Mouse (Mus musculus) intestine, embryonic 14.5 days (tissue): ENCODE data around the gene Foxa3. TPM values are rescaled to one million over a fixed set of nuclear protein-coding genes. Genes with fewer than 3 reads are reported as not detected.

Source experiments
- ATAC-seq: fragments of 200-750 bp; cut with Nextera tagmentation; replicated peaks from 2 replicates; pipeline ENCODE4 v1.8.0; 2017; ENCODE audit warnings: low read depth, moderate number of reproducible peaks, moderate TSS enrichment, moderate library complexity; ENCODE audit not compliant: low FRiP score, low TSS enrichment
- DNase-seq: peaks from one replicate; pipeline ENCODE4 v3.0.0-alpha.2; 2018; ENCODE audit warnings: low spot score
- H3K27ac ChIP-seq: fragments of 300-500 bp; sonication (generic); 2 replicates; pipeline ENCODE4 v1.5.1; 2014; ENCODE audit warnings: low read depth, mild to moderate bottlenecking, control low read depth
- H3K27me3 ChIP-seq: fragments of 300-500 bp; sonication (generic); replicated peaks from 2 replicates; pipeline ENCODE4 v1.6.1; 2014; ENCODE audit warnings: low read length, control low read depth; ENCODE audit not compliant: control insufficient read depth, insufficient read depth
- H3K36me3 ChIP-seq: fragments of 300-500 bp; sonication (generic); 2 replicates; pipeline ENCODE4 v1.6.1; 2014; ENCODE audit warnings: low read length, control low read depth; ENCODE audit not compliant: control insufficient read depth, insufficient read depth
- H3K4me1 ChIP-seq: fragments of 300-500 bp; sonication (generic); replicated peaks from 2 replicates; pipeline ENCODE4 v1.6.1; 2014; ENCODE audit warnings: low read length, control low read depth, mixed read lengths; ENCODE audit not compliant: control insufficient read depth, insufficient read depth
- H3K4me2 ChIP-seq: fragments of 300-500 bp; sonication (generic); 2 replicates; pipeline ENCODE4 v1.6.1; 2014; ENCODE audit warnings: low read length
- H3K4me3 ChIP-seq: fragments of 300-500 bp; sonication (generic); 2 replicates; pipeline ENCODE4 v1.5.1; 2014; ENCODE audit warnings: low read depth, low read length, control low read depth, mixed read lengths
- H3K9ac ChIP-seq: fragments of 300-500 bp; sonication (generic); 2 replicates; pipeline ENCODE4 v1.6.1; 2014; ENCODE audit warnings: mild to moderate bottlenecking, low read length
- H3K9me3 ChIP-seq: fragments of 300-500 bp; sonication (generic); 2 replicates; pipeline ENCODE4 v1.6.1; 2016; ENCODE audit warnings: low read length, control low read depth; ENCODE audit not compliant: control insufficient read depth
- WGBS: fragments of 180-500 bp; shearing (Covaris S2); extraction: QIAGEN DNeasy Blood & Tissue Kit; methylation state at CpG from one replicate; pipeline ENCODE4 v1.1.7; 2014; 5-methylcytosine and 5-hydroxymethylcytosine counted together
- polyA plus RNA-seq: library from polyadenylated mRNA; unstranded; fragments of >200 nt; fragmentation: Nextera tagmentation; extraction: Ambion mirVana; gene quantifications from 2 replicates; pipeline ENCODE4 v1.2.1, GENCODE M21; 2014

Gene Foxa3
- polyA plus RNA-seq, 1 experiment from 2014 or later = 21.6 TPM

DNA sequence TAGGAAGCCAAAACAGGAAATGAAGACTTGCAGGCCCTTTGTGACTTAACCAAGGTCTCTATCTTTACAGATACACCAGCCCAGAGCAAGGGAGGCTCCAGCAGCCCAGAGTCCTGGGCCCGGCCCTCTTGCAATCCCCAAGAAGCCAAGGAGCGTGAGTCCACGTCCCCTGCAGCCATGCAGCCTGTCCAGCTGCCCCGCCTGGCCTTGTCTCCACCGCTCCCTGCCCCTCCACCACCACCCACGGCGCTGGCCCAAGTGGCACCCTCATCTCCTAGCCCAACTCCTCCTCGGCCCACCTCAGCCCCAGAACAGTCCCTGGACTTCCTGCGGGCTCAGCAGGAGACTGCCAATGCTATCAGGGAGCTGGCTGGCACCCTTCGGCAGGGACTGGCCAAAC, 22.9 kb downstream of the Foxa3 start:
- Histone ChIP-seq H3K27me3 (no peaks in the 10 kb centered on the region), H3K4me3 (peak overlapping the region; percentile 38), H3K9ac (peak overlapping the region; percentile 45), H3K9me3 (no peaks in the 10 kb centered on the region), H3K27ac (peak overlapping the region; percentile 65; the same call in 1 of the 2 replicates), H3K4me1 (peaks cover 26% of the 10 kb centered on the region), H3K4me2 (peak overlapping the region; percentile 63), H3K36me3 (peaks cover 19% of the 10 kb centered on the region)
- WGBS = 47% methylated on average over 10 of the region's 10 CpGs
- DNase-seq (no peak), ATAC-seq (no peak)

DNA sequence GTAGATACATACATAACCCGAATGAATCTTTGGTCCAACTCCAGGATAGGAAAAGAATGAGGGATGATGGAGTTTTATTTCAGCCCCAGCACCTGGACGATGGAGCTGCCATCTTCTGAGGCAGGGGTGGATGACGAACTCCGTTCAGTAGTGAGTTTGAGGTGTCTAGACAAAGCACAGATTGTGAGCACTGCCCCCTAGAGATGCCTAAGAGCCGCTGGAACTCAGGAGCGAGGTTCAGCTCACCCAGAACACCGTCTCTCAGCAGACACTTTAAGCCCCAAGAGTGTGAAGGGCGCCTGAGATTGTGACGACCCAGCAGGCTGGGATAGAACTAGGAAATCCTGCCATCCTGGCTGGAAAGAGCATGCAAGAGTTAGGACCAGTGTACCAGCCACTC, 24.5 kb downstream of the Foxa3 start:
- H3K36me3 ChIP-seq = peaks cover 16% of the 10 kb centered on the region; the same call in 1 of the 2 replicates
- no peak overlapping the region for H3K9ac ChIP-seq
- ATAC-seq (no peak), DNase-seq (no peak)
- H3K4me1 ChIP-seq = peaks cover 17% of the 10 kb centered on the region
- 48% methylated on average over 9 of the region's 9 CpGs for WGBS
- no peak overlapping the region for H3K4me3 ChIP-seq
- H3K27me3 ChIP-seq = no peaks in the 10 kb centered on the region; the same call in 1 of the 2 replicates
- H3K27ac ChIP-seq = no peak overlapping the region
- H3K4me2 ChIP-seq = no peak overlapping the region
- H3K9me3 ChIP-seq = no peaks in the 10 kb centered on the region

DNA sequence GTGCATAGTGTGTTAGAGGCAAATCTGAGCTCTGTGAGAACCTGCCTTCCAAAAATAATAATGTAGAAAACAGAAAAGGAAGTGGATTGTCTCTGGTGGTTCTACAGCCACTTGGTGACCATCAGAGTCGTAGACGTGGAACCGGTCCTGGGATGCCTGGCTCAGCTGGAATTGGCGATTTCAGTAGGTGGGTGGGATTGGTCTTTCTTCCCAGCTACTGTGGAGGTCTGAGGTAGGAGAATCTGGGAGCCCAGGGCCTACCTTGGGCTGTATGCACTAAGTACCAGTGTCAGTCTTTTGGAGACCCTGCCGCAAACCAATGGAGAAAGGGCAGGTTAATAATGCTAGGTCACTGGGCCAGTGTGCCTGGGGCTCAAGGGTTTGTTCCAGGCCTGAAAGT, 30.3 kb downstream of the Foxa3 start:
- Histone ChIP-seq H3K27ac (no peak overlapping the region), H3K4me2 (no peak overlapping the region), H3K27me3 (peaks cover 25% of the 10 kb centered on the region), H3K4me3 (no peak overlapping the region), H3K9ac (no peak overlapping the region), H3K4me1 (peaks cover 9% of the 10 kb centered on the region), H3K36me3 (peaks cover 16% of the 10 kb centered on the region; the same call in 1 of the 2 replicates), H3K9me3 (no peaks in the 10 kb centered on the region)
- ATAC-seq (no peak), DNase-seq (no peak)
- 86% methylated on average over 5 of the region's 5 CpGs for WGBS

DNA sequence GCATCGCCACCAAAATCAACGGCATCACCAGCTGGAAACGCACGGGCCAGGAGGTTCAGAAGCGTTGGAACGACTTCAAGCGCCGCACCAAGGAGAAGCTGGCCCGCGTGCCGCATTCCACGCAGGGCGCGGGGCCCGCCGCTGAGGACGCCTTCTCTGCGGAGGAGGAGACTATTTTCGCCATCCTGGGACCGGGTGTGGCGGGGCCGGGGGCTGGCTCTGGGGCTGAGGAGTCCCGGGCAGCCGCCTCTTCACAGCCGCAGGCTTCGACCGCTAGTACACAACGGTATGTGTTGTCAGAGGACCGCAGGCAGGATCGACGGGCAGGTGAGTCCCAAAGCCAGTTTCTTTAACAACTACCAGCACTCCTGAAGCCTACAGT, 31.1 kb downstream of the Foxa3 start:
- H3K27ac ChIP-seq = no peak overlapping the region
- H3K36me3 ChIP-seq = peaks cover 16% of the 10 kb centered on the region; the same call in 1 of the 2 replicates
- ATAC-seq (no peak), DNase-seq (no peak)
- H3K27me3 ChIP-seq = peaks cover 29% of the 10 kb centered on the region
- WGBS = 3% methylated on average over 31 of the region's 31 CpGs
- H3K4me1 ChIP-seq = peaks cover 9% of the 10 kb centered on the region
- peak overlapping the region; percentile 42 for H3K9ac ChIP-seq
- H3K4me3 ChIP-seq = peak overlapping the region; percentile 51
- H3K4me2 ChIP-seq = peak overlapping the region; percentile 81
- no peaks in the 10 kb centered on the region for H3K9me3 ChIP-seq

DNA sequence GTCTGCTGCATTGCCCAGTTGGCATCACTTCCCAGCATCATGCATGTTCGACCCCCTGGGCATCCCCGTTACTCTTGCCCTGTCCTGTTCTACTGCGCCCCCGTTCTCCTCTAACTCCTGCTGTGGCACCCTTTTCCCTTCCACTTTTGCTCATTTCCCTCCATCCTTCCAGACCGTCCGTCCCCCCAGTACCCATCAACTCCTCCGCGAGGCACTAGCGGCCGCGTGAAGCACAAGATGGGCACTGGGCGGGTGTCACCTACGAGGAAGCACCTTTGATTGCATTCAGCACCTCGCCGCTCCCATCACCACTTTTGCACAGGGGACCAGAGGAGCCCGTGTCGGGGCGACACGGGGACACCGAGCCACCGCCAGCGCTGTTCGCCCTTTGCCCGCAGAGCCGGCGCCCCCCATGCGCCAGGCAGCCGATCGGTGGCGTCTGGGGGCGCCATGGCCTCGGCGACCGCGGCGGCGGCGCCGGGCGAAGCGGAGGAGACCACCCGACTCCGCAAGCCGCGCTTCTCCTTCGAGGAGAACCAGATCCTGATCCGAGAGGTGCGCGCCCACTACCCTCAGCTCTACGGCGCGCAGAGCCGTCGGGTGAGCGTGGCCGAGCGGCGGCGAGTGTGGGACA, 31.6 kb downstream of the Foxa3 start:
- peak overlapping the region; percentile 81 for H3K4me2 ChIP-seq
- ATAC-seq (0 out of 2 replicates have a peak, but pooled peaks have one; percentile 17), DNase-seq (peak; percentile 71)
- H3K4me1 ChIP-seq = peaks cover 9% of the 10 kb centered on the region
- H3K27me3 ChIP-seq = peaks cover 29% of the 10 kb centered on the region
- no peaks in the 10 kb centered on the region for H3K9me3 ChIP-seq
- peaks cover 15% of the 10 kb centered on the region; the same call in 1 of the 2 replicates for H3K36me3 ChIP-seq
- H3K4me3 ChIP-seq = peak overlapping the region; percentile 51
- under 1% methylated on average over 58 of the region's 59 CpGs for WGBS
- H3K9ac ChIP-seq = peak overlapping the region; percentile 42
- no peak overlapping the region for H3K27ac ChIP-seq

DNA sequence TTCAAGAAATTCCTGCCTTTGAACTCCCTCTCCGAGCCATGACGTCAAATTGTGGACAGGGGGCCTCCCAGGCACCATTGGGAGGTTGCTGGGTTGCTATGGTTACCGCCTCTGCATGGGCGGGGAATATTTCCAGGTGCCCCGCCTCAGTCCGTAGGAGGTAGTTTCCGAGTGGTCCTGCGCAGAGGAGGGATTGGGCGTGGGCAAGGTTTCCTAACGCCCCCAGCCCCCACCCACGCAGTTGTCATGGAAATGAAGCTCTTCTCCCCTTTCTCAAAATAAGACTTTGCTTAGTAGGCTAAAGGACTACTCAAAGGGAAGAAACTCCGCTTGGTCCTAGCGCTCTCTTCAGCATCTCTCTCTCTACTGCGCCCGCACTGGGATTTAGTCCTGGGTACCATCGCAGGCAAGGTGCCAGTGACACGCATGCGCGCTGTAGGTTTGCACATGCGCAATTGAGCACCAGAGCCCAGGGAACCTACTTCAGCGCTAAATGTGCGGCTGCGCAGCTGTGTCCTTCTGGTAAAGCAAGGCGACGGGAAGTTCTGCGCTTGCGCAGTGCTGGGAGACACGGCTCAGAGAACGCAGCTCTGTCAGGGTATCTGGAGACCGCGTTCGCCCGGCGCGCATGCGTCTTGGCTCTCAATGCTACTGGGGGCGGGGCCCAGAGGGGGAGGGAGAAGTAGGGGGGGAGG, 32.6 kb downstream of the Foxa3 start, which contains the start of gene Mypop:
Gene Mypop, plus strand, starts transcription at position 645 of the 695 bp plus-strand sequence.
- peak within 1 kb of the TSS; percentile 81 for H3K4me2 ChIP-seq
- H3K4me3 ChIP-seq = peak within 1 kb of the TSS; percentile 51
- peaks cover 29% of the 10 kb centered on the region for H3K27me3 ChIP-seq
- peak; percentile 97 for DNase-seq
- no peaks in the 10 kb centered on the region for H3K9me3 ChIP-seq
- H3K4me1 ChIP-seq = peaks cover 9% of the 10 kb centered on the region
- WGBS = under 1% methylated on average over 37 of the region's 37 CpGs
- peaks cover 6% of the 10 kb centered on the region; the same call in 1 of the 2 replicates for H3K36me3 ChIP-seq
- H3K27ac ChIP-seq = peak within 1 kb of the TSS; percentile 74
- H3K9ac ChIP-seq = peak within 1 kb of the TSS; percentile 42
- ATAC-seq = peak; percentile 91

DNA sequence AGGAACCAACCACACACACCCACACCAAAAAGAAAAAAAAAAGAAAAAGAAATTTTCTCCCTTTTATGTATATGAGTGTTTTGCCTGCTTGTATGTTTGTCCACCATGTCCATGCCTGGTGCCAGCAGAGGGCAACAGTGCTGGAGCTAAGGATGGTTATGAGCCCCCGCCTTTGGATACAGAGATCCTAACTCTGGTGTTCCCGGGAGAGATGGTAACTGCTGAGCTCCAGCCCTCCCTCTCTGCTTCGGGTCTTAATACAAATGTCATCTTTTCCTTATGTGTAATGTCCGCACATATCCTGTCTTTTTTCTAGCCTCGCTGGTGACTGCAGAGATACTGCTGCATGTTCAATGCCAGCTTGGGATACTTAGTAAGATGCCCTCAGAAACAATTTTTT, 33.3 kb downstream of the Foxa3 start:
- Histone ChIP-seq H3K9me3 (no peaks in the 10 kb centered on the region), H3K4me3 (peak overlapping the region; percentile 51), H3K4me2 (peak overlapping the region; percentile 81), H3K27me3 (peaks cover 29% of the 10 kb centered on the region), H3K9ac (peak overlapping the region; percentile 27), H3K36me3 (no peaks in the 10 kb centered on the region), H3K27ac (peak overlapping the region; percentile 74; the same call in 1 of the 2 replicates), H3K4me1 (peaks cover 9% of the 10 kb centered on the region)
- ATAC-seq (no peak), DNase-seq (no peak)
- 9% methylated on average over 5 of the region's 5 CpGs for WGBS

DNA sequence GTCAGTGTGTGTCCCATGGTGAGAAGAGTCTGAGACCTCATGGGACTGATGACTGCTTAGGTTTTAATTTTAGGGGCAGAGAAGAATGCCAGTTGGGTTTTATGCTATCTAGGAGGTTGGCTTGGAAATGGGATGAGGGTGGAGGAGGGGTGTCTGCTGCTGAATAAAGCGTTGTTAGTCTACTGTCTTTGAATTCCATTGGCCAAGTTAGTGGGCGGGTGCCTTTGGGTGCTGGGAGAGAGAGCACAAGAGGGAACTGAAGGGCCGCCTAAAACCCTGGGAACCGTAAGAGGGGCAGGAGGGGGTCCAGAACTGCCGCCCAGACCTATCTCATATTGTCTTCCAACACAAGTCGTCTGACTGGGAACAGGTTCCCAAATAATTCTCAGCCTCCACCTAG, 34.6 kb downstream of the Foxa3 start:
- H3K4me2 ChIP-seq = no peak overlapping the region
- WGBS = 74% methylated on average over 6 of the region's 6 CpGs
- H3K9me3 ChIP-seq = no peaks in the 10 kb centered on the region
- H3K4me3 ChIP-seq = no peak overlapping the region
- peaks cover 29% of the 10 kb centered on the region for H3K27me3 ChIP-seq
- no peak overlapping the region for H3K27ac ChIP-seq
- DNase-seq (no peak), ATAC-seq (no peak)
- no peaks in the 10 kb centered on the region for H3K36me3 ChIP-seq
- H3K9ac ChIP-seq = no peak overlapping the region
- H3K4me1 ChIP-seq = peaks cover 9% of the 10 kb centered on the region
